Mouse (Mus musculus) Patski (cell line): Measurements from ENCODE around the gene Pard6a. TPM values are rescaled to one million over a fixed set of nuclear protein-coding genes. Genes with fewer than 3 reads are reported as not detected.
A peak's percentile ranks its signal among the peaks of the same experiment; 100 is the strongest.

Source experiments
- ATAC-seq: fragments of 100-300 bp; one replicate; pipeline ENCODE4 v1.8.0; 2021
- CTCF ChIA-PET: fragments of 350-600 bp; sonication (Branson Sonifier 250); formaldehyde crosslinking; loops from one replicate; lab custom pipeline; 2022; ENCODE audit warnings: inconsistent platforms; lab: Charles Lee
- POLR2A ChIA-PET: fragments of 350-600 bp; sonication (Branson Sonifier 250); formaldehyde crosslinking; loops from one replicate; lab custom pipeline; 2022; ENCODE audit warnings: antibody characterized with exemption, inconsistent platforms; lab: Charles Lee
- DNase-seq: peaks from one replicate; pipeline ENCODE4 v3.0.0-alpha.2; 2011; ENCODE audit warnings: low read depth, low spot score
- H3K27me3 ChIP-seq: fragments of 371-371 bp; one replicate; pipeline ENCODE4 v1.5.1; 2021
- CTCF ChIP-seq: fragments of 100-300 bp; IDR thresholded peaks from one replicate; pipeline ENCODE4 v1.5.1; 2021
- in situ Hi-C: fragments of 300-500 bp; cut with MboI; formaldehyde crosslinking; loops from 3 replicates; pipeline ENCODE4 v1.11.1; 2018; ENCODE audit warnings: low pct_unique_long_range_greater_than_20kb, mixed read lengths
- polyA plus RNA-seq: library from polyadenylated mRNA; unstranded; gene quantifications from one replicate; pipeline ENCODE4 v1.2.3, GENCODE M21; 2021

Gene Pard6a
- polyA plus RNA-seq, 1 experiment from 2014 or later: 23.3 TPM

DNA sequence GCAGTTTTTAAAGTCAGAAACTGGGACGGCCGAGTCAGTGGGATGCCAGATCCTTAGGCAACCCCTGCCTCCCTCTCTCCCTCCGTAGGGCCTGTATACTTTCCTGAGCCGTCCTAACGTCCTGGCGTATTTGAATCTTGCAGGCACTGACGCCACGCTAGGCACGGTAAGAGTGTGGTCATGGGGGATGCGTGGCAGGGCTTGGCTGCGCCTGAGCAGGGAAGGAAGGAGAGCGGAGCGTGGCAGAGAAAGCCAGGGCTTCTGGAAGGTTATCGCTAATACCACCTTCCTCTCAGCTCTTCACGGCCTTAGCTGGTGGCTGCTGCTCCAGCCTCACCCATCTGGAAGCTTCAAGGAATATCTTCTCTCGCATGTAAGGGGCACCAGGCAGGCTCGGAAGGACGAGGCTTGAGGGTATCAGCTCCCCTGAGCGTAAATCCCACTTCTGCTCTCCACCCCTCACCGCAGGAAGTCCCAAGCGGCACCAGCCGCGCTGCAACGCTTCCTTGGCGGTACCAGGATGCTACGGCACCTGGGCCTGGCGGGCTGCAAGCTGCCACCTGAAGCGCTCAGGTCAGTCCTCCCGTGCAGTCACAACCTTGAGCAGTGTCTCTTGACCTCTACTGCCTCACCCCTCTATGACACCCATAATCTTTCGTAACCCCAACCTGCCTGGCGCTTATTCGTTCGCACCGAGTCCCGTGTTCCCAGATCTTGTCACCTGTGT lies 11.5 kb upstream of the Pard6a start:
- DNase-seq (no peak), ATAC-seq (no peak)
- H3K27me3 ChIP-seq: no peaks in the 10 kb centered on the region
- CTCF ChIA-PET: no interaction called here
- POLR2A ChIA-PET: interaction anchor here (0.7 to 1.4 kb wide), 3 partner anchors 18 to 165 kb away, joined by 3 read pairs; no protein-coding TSS in a partner anchor
- no peak for TF ChIP-seq CTCF
- in situ Hi-C loops: no loop called here

DNA sequence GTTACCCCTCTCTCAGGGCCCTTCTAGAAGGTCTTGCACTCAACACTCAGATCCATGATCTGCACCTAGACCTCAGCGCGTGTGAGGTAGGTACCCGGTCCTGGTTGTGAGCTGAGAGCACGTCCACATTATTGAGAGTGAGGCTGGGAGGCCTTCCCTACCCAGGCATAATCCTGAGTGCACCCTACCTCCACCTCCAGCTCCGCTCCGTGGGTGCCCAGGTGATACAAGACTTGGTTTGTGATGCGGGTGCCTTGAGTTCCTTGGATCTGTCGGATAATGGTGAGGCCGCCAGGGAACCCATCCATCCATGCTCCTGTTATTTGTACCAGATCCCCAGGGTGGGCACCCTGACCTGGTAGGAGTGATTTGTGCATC lies 11.0 kb upstream of the Pard6a start:
- DNase-seq: no peak
- no peak for TF ChIP-seq CTCF
- no peaks in the 10 kb centered on the region for H3K27me3 ChIP-seq
- in situ Hi-C loops: no loop called here
- POLR2A ChIA-PET: no interaction called here
- CTCF ChIA-PET: no interaction called here
- ATAC-seq: no peak

DNA sequence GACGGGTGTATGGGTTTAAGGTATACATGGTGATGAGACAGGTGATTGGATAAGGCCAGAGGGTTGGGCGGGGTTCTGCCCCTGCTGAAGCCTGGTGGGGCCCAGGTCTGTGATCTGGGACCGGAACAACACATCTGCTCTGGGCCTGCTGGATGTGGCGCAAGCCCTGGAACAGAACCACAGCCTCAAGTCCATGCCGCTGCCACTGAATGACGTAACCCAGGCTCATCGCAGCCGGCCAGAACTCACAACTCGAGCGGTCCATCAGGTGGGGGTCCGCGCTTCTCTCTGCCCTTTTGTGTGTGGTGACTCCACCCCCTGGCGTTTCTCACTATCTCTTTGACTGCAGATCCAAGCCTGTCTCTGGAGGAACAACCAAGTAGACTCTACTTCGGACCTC lies 10.0 kb upstream of the Pard6a start:
- DNase-seq: no peak
- POLR2A ChIA-PET: no interaction called here
- in situ Hi-C loops: no loop called here

DNA sequence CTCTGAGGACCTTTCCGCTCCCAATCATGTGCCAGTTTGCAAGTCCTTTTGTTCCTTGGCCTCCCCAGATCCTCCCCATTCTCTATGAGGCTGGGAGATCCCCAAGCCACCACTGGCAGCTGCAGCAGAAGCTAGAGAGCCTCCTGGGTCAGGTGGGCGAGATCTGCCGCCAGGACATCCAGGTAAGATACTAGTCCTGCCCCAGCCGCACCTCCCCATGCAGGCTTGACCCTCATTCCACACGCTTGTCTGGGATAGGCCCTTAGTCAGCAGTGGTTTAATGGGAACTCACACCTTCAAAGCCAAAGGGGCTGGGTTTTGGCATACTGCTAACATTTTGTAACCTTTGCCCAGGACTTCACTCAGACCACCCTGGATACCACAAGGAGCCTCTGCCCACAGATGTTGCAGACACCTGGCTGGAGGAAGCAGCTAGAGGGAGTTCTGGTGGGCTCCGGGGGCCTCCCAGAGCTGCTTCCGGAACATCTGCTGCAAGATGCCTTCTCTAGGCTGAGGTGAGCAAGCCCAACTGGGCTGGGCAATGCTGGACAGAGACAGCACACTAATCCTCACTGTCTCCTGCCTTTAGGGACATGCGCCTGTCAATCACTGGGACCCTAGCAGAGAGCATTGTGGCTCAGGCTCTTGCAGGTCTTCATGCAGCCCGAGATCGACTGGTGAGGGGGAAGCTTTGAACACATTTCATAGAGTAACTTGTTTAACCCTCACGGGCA lies 8.3 kb upstream of the Pard6a start:
- no peak for ATAC-seq
- POLR2A ChIA-PET: no interaction called here
- no peak for TF ChIP-seq CTCF
- CTCF ChIA-PET: interaction anchor here (1.7 kb wide), 1 partner anchor 36 kb away, joined by 3 read pairs; no protein-coding TSS in a partner anchor
- DNase-seq: no peak
- in situ Hi-C loops: no loop called here
- H3K27me3 ChIP-seq: no peaks in the 10 kb centered on the region

More for the DNA sequence above, 10.0 kb upstream of the Pard6a start:
- no peak for ATAC-seq
- CTCF ChIA-PET: no interaction called here
- H3K27me3 ChIP-seq: no peaks in the 10 kb centered on the region
- no peak for TF ChIP-seq CTCF

GRCm38 (mm10) chr8:105693648-105694047 lies 7.3 kb upstream of the Pard6a start:
- ChIA-PET POLR2A (interaction anchor here (0.6 kb wide), 2 partner anchors 11 to 891 kb away, joined by 3 read pairs; no protein-coding TSS in a partner anchor), CTCF (interaction anchor here (1.2 to 1.7 kb wide), 2 partner anchors 11 to 37 kb away, joined by 3 read pairs; no protein-coding TSS in a partner anchor)
- ATAC-seq (peak; percentile 10), DNase-seq (no peak)
- in situ Hi-C loops: no loop called here
- no peaks in the 10 kb centered on the region for H3K27me3 ChIP-seq
- no peak for TF ChIP-seq CTCF

DNA sequence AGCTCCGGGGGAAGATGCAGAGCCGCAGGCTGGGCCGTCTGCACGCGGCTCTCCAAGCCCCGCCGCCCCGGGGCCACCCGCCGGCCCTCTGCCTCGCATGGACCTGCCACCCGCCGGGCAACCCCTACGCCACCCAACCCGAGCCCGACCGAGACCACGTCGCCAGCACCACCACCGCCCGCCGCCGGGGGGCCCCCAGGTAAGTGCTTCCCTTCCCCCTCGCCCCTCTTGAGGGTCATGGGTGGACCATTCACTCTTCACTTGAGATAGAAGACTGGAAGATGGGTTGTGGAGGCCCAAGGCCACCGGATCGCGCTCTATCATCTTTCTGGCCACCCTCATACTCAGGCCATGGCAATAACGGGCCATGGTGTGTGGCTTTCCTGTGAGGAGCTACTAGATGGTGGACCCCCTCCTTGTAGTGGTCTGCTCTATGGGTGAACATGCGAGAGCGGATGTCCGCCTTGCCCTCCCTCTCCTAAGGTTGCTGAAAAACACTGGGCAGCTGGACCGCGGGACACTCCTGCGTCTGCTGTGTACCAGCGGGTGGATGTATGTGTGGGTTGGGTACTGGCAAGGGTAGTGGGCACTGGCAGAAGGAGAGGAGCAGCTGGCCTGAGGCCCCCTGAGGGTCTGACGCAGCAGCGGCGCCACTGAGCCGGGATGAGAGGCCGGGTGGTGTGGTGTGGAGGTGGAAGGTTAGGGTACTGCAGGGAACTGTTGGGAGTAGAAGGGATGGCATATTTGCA lies 6.7 kb upstream of the Pard6a start:
- ChIA-PET CTCF (interaction anchor here (1.2 kb wide), 1 partner anchor 12 kb away, joined by 3 read pairs; no protein-coding TSS in a partner anchor), POLR2A (interaction anchor here (0.6 kb wide), 1 partner anchor 890 kb away, joined by 3 read pairs; no protein-coding TSS in a partner anchor)
- in situ Hi-C loops: no loop called here
- ATAC-seq (no peak), DNase-seq (no peak)
- H3K27me3 ChIP-seq: no peaks in the 10 kb centered on the region
- TF ChIP-seq CTCF: no peak

DNA sequence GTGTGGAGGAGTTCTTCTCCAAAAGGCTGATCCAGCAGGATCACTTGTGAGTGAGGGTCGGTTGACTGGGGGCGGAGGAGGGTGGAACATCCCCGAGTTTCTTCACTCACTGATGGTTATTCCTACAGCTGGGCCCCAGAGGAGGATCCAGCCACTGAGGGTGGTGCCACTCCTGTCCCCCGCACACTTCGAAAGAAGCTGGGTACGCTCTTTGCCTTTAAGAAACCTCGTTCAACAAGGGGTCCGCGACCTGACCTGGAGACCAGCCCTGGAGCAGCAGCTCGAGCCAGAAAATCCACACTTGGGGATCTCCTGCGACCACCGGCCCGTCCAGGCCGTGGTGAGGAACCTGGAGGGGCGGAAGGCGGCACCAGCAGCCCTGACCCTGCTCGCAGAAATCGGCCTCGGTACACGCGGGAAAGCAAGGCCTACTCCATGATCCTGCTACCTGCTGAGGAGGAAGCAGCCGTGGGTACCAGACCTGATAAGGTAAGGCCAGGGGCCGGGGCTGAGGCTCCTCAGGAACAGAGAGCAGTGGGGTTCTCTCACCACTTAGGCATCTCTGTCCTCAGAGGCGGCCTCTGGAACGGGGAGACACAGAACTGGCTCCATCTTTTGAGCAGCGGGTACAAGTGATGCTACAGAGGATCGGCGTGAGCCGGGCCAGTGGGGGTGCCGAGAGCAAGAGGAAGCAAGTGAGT lies 5.7 kb upstream of the Pard6a start:
- ChIA-PET POLR2A (no interaction called here), CTCF (no interaction called here)
- no peak for TF ChIP-seq CTCF
- no peaks in the 10 kb centered on the region for H3K27me3 ChIP-seq
- in situ Hi-C loops: no loop called here
- ATAC-seq (no peak), DNase-seq (no peak)

- in situ Hi-C loops: no loop called here
- no peak for TF ChIP-seq CTCF
- ChIA-PET CTCF (no interaction called here), POLR2A (no interaction called here)
- DNase-seq: no peak
- no peak for ATAC-seq
- no peaks in the 10 kb centered on the region for H3K27me3 ChIP-seq
Observed at GRCm38 (mm10) chr8:105697196-105697780, 3.7 kb upstream of the Pard6a start.

GRCm38 (mm10) chr8:105698734-105699133 lies 2.2 kb upstream of the Pard6a start:
- in situ Hi-C loops: no loop called here
- no peak for TF ChIP-seq CTCF
- POLR2A ChIA-PET: interaction anchor here (0.6 kb wide), 1 partner anchor 76 kb away, joined by 3 read pairs; no protein-coding TSS in a partner anchor
- no peak for ATAC-seq
- no peak for DNase-seq
- CTCF ChIA-PET: no interaction called here
- H3K27me3 ChIP-seq: no peaks in the 10 kb centered on the region
